Mouse (Mus musculus): ENCODE measurements at regions not wholly inside any gene's neighbourhood (a gene's known extent, or its start where the extent isn't known, plus 50 kb on each side); places are given as distances from the start of the nearest gene placed in this dataset.

- Histone ChIP-seq H3K4me2 (replicated peaks) (no peak overlapping the region), H3K4me1 (no peaks in the 10 kb centered on the region), H3K27ac (no peak overlapping the region), H3K9ac (no peak overlapping the region), H3K36me3 (no peaks in the 10 kb centered on the region), H3K4me3 (no peak overlapping the region), H3K27me3 (no peaks in the 10 kb centered on the region), H3K9me3 (replicated peaks) (no peaks in the 10 kb centered on the region)
- WGBS = 87% methylated on average over 5 of the region's 5 CpGs
- ATAC-seq (ENCODE audit: low FRiP score) = no peak
These were observed 51.8 kb downstream of the Calml3 start for GRCm38 (mm10) chr13:3752334-3752733.

GRCm38 (mm10) chr13:3751222-3751621 is 52.9 kb downstream of the Calml3 start:
- H3K4me1 ChIP-seq = no peaks in the 10 kb centered on the region
- WGBS = 86% methylated on average over 1 of the region's 1 CpGs
- ATAC-seq (ENCODE audit: low FRiP score) = no peak
- H3K4me3 ChIP-seq = no peak overlapping the region
- no peaks in the 10 kb centered on the region for H3K9me3 ChIP-seq (replicated peaks)
- H3K27me3 ChIP-seq = no peaks in the 10 kb centered on the region
- no peak overlapping the region for H3K27ac ChIP-seq
- H3K4me2 ChIP-seq (replicated peaks) = no peak overlapping the region
- H3K36me3 ChIP-seq = no peaks in the 10 kb centered on the region
- no peak overlapping the region for H3K9ac ChIP-seq

- Histone ChIP-seq H3K36me3 (no peaks in the 10 kb centered on the region), H3K4me2 (replicated peaks) (no peak overlapping the region), H3K9ac (no peak overlapping the region), H3K27me3 (no peaks in the 10 kb centered on the region), H3K9me3 (replicated peaks) (no peaks in the 10 kb centered on the region), H3K4me3 (no peak overlapping the region), H3K27ac (no peak overlapping the region), H3K4me1 (no peaks in the 10 kb centered on the region)
- no peak for ATAC-seq (ENCODE audit: low FRiP score)
- WGBS = 75% methylated on average over 1 of the region's 1 CpGs
These were observed 53.4 kb downstream of the Calml3 start for GRCm38 (mm10) chr13:3750756-3751155.

- H3K4me3 ChIP-seq = no peak overlapping the region
- H3K27me3 ChIP-seq = no peaks in the 10 kb centered on the region
- ATAC-seq (ENCODE audit: low FRiP score) = no peak
- H3K9me3 ChIP-seq (replicated peaks) = no peaks in the 10 kb centered on the region
- H3K27ac ChIP-seq = no peak overlapping the region
- no peaks in the 10 kb centered on the region for H3K4me1 ChIP-seq
- H3K9ac ChIP-seq = no peak overlapping the region
- H3K36me3 ChIP-seq = no peaks in the 10 kb centered on the region
- WGBS = 77% methylated on average over 3 of the region's 3 CpGs
- H3K4me2 ChIP-seq (replicated peaks) = no peak overlapping the region
These were observed 54.5 kb downstream of the Calml3 start for GRCm38 (mm10) chr13:3749646-3750045.

- Histone ChIP-seq H3K9me3 (replicated peaks) (no peaks in the 10 kb centered on the region), H3K4me3 (no peak overlapping the region), H3K4me1 (no peaks in the 10 kb centered on the region), H3K9ac (no peak overlapping the region), H3K27me3 (no peaks in the 10 kb centered on the region), H3K36me3 (no peaks in the 10 kb centered on the region), H3K4me2 (replicated peaks) (no peak overlapping the region), H3K27ac (no peak overlapping the region)
- WGBS = 73% methylated on average over 5 of the region's 5 CpGs
- ATAC-seq (ENCODE audit: low FRiP score) = no peak
These were observed 55.3 kb downstream of the Calml3 start for GRCm38 (mm10) chr13:3748859-3749258.

GRCm38 (mm10) chr13:3746524-3746923 is 57.6 kb downstream of the Calml3 start:
- ATAC-seq (ENCODE audit: low FRiP score) = no peak
- H3K36me3 ChIP-seq = no peaks in the 10 kb centered on the region
- H3K4me1 ChIP-seq = peaks cover 12% of the 10 kb centered on the region
- H3K4me2 ChIP-seq (replicated peaks) = no peak overlapping the region
- 64% methylated on average over 10 of the region's 10 CpGs for WGBS
- no peaks in the 10 kb centered on the region for H3K27me3 ChIP-seq
- no peak overlapping the region for H3K27ac ChIP-seq
- no peak overlapping the region for H3K4me3 ChIP-seq
- H3K9me3 ChIP-seq (replicated peaks) = no peaks in the 10 kb centered on the region
- no peak overlapping the region for H3K9ac ChIP-seq

- H3K4me3 ChIP-seq = no peak overlapping the region
- H3K4me1 ChIP-seq = peaks cover 12% of the 10 kb centered on the region
- 66% methylated on average over 3 of the region's 3 CpGs for WGBS
- H3K4me2 ChIP-seq (replicated peaks) = no peak overlapping the region
- no peaks in the 10 kb centered on the region for H3K9me3 ChIP-seq (replicated peaks)
- no peaks in the 10 kb centered on the region for H3K27me3 ChIP-seq
- H3K27ac ChIP-seq = no peak overlapping the region
- no peak for ATAC-seq (ENCODE audit: low FRiP score)
- no peaks in the 10 kb centered on the region for H3K36me3 ChIP-seq
- no peak overlapping the region for H3K9ac ChIP-seq
These were observed 59.2 kb downstream of the Calml3 start for GRCm38 (mm10) chr13:3744870-3745269.

GRCm38 (mm10) chr13:3743692-3744457 is 60.2 kb downstream of the Calml3 start:
- H3K9me3 ChIP-seq (replicated peaks) = no peaks in the 10 kb centered on the region
- no peak for ATAC-seq (ENCODE audit: low FRiP score)
- H3K4me3 ChIP-seq = no peak overlapping the region
- H3K27ac ChIP-seq = no peak overlapping the region
- no peak overlapping the region for H3K9ac ChIP-seq
- 96% methylated on average over 6 of the region's 6 CpGs for WGBS
- H3K4me1 ChIP-seq = peaks cover 12% of the 10 kb centered on the region
- no peak overlapping the region for H3K4me2 ChIP-seq (replicated peaks)
- no peaks in the 10 kb centered on the region for H3K36me3 ChIP-seq
- H3K27me3 ChIP-seq = no peaks in the 10 kb centered on the region

GRCm38 (mm10) chr13:3742763-3743401 is 61.2 kb downstream of the Calml3 start:
- 50% methylated on average over 4 of the region's 4 CpGs for WGBS
- Histone ChIP-seq H3K4me2 (replicated peaks) (no peak overlapping the region), H3K9ac (no peak overlapping the region), H3K27me3 (no peaks in the 10 kb centered on the region), H3K4me3 (no peak overlapping the region), H3K4me1 (peaks cover 12% of the 10 kb centered on the region), H3K27ac (peak overlapping the region; percentile 55), H3K36me3 (no peaks in the 10 kb centered on the region), H3K9me3 (replicated peaks) (no peaks in the 10 kb centered on the region)
- ATAC-seq (ENCODE audit: low FRiP score) = peak; percentile 55

- H3K9ac ChIP-seq = no peak overlapping the region
- no peaks in the 10 kb centered on the region for H3K36me3 ChIP-seq
- 71% methylated on average over 2 of the region's 2 CpGs for WGBS
- ATAC-seq (ENCODE audit: low FRiP score) = peak; percentile 66
- no peaks in the 10 kb centered on the region for H3K9me3 ChIP-seq (replicated peaks)
- H3K4me3 ChIP-seq = no peak overlapping the region
- peak overlapping the region; percentile 55; the same call in 1 of the 2 replicates for H3K27ac ChIP-seq
- no peaks in the 10 kb centered on the region for H3K27me3 ChIP-seq
- peaks cover 12% of the 10 kb centered on the region for H3K4me1 ChIP-seq
- no peak overlapping the region for H3K4me2 ChIP-seq (replicated peaks)
These were observed 61.9 kb downstream of the Calml3 start for GRCm38 (mm10) chr13:3742094-3742730.

GRCm38 (mm10) chr13:3730699-3731021 is 73.5 kb downstream of the Calml3 start:
- H3K9ac ChIP-seq = no peak overlapping the region
- H3K4me1 ChIP-seq = peaks cover 13% of the 10 kb centered on the region
- H3K4me2 ChIP-seq (replicated peaks) = no peak overlapping the region
- H3K9me3 ChIP-seq (replicated peaks) = no peaks in the 10 kb centered on the region
- 5% methylated on average over 2 of the region's 2 CpGs for WGBS
- ATAC-seq (ENCODE audit: low FRiP score) = peak; percentile 35; the same call in 1 of the 2 replicates
- no peak overlapping the region for H3K27ac ChIP-seq
- no peaks in the 10 kb centered on the region for H3K27me3 ChIP-seq
- no peak overlapping the region for H3K4me3 ChIP-seq
- H3K36me3 ChIP-seq = no peaks in the 10 kb centered on the region

GRCm38 (mm10) chr13:3729926-3730698 is 74.0 kb downstream of the Calml3 start:
- WGBS = 2% methylated on average over 3 of the region's 3 CpGs
- Histone ChIP-seq H3K27me3 (no peaks in the 10 kb centered on the region), H3K9ac (no peak overlapping the region; the same call in 1 of the 2 replicates), H3K9me3 (replicated peaks) (no peaks in the 10 kb centered on the region), H3K4me2 (replicated peaks) (no peak overlapping the region), H3K4me1 (peaks cover 13% of the 10 kb centered on the region), H3K36me3 (no peaks in the 10 kb centered on the region), H3K4me3 (no peak overlapping the region), H3K27ac (no peak overlapping the region)
- ATAC-seq (ENCODE audit: low FRiP score) = peak; percentile 69
